14 mouse cellular contexts compared by ENCODE assay signal in the genomic region with DNA sequence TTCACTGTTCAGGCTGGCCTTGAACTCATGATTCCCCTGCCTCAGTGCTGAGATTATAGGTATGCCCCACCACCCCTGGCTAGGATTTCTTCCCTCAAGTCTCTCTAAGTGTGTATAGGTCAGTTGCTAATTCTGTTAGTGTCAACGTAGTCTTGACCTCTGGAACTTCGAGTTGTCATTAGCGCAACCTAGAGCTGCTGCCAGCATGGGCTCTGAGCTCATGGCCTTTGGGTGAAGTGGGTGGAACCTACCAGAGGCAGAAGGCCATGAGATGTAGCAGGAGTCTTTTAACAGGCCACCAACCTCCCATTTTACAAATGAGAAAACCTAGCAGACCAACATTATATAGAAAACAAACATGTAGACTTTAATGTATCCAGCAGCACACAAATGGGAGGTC.
"Had no signal": no experiment of that assay in that cellular context is flagged by ENCODE, and none has a peak within 500 bp of the region (broad histone marks: within the 10 kb centered on the region; RNA-seq: fewer than 3 reads in every experiment).

No protein-coding gene starts in this region.

- H3K36me3 ChIP-seq: kidney, embryonic 15.5 days; limb, embryonic 15.5 days; lung, embryonic 15.5 days; midbrain, embryonic 15.5 days; neural tube, embryonic 13.5 days had no signal

- H3K27ac ChIP-seq: kidney, embryonic 15.5 days; left cerebral cortex, adult 2 months; limb, embryonic 15.5 days; lung, embryonic 15.5 days; macrophage; midbrain, embryonic 15.5 days; neural tube, embryonic 13.5 days had no signal

- ATAC-seq: midbrain, embryonic 15.5 days had no signal

- H3K4me3 ChIP-seq: kidney, embryonic 15.5 days; left cerebral cortex, adult 2 months; limb, embryonic 15.5 days; lung, embryonic 15.5 days; midbrain, embryonic 15.5 days; neural tube, embryonic 13.5 days had no signal

- H3K9me3 ChIP-seq: kidney, embryonic 15.5 days; limb, embryonic 15.5 days; lung, embryonic 15.5 days; megakaryocyte, embryonic 14.5 days; midbrain, embryonic 15.5 days; neural tube, embryonic 13.5 days had no signal

- DNase-seq: kidney, adult 18-20 months; kidney, postnatal 25 days; lung, postnatal 14 days; retina, postnatal 1 day; thymus, postnatal 36 days had no signal

- H3K9ac ChIP-seq: kidney, embryonic 15.5 days; limb, embryonic 15.5 days; lung, embryonic 15.5 days; midbrain, embryonic 15.5 days; neural tube, embryonic 13.5 days had no signal

- H3K4me2 ChIP-seq: kidney, embryonic 15.5 days; limb, embryonic 15.5 days; lung, embryonic 15.5 days; midbrain, embryonic 11.5 days; midbrain, embryonic 15.5 days; neural tube, embryonic 13.5 days had no signal

- H3K27me3 ChIP-seq: kidney, embryonic 15.5 days; limb, embryonic 15.5 days; lung, embryonic 15.5 days; megakaryocyte, embryonic 14.5 days; midbrain, embryonic 15.5 days; neural tube, embryonic 13.5 days had no signal
